Mouse (Mus musculus) brain, embryonic 14.5 days (tissue): ENCODE measurements around the gene Pygo2.

Experiments used
- CTCF ChIP-seq: fragments of 200-500 bp; IDR thresholded peaks from 2 replicates; pipeline ENCODE4 v1.5.1; 2012; ENCODE audit warnings: inconsistent platforms, mild to moderate bottlenecking, moderate library complexity, borderline replicate concordance; ENCODE audit not compliant: insufficient read depth, insufficient read length; ENCODE audit errors: extremely low read depth
- POLR2A ChIP-seq: fragments of 200-500 bp; IDR thresholded peaks from 2 replicates; pipeline ENCODE4 v1.6.1; 2012; ENCODE audit warnings: mild to moderate bottlenecking, inconsistent platforms, borderline replicate concordance; ENCODE audit not compliant: poor library complexity, insufficient read depth, insufficient read length, severe bottlenecking; ENCODE audit errors: extremely low read depth

GRCm38 (mm10) chr3:89408448-89408847 is 21.6 kb upstream of the Pygo2 start:
- no peak for TF ChIP-seq POLR2A
- no peak for TF ChIP-seq CTCF
